Mouse (Mus musculus): ENCODE data around the gene Anapc4. TPM values are rescaled to one million over a fixed set of nuclear protein-coding genes. Genes with fewer than 3 reads are reported as not detected.
A peak's percentile ranks its signal among the peaks of the same experiment; 100 is the strongest.

The Anapc4 gene
- polyA plus RNA-seq, 1 experiment from 2014 or later = 152 TPM

DNA sequence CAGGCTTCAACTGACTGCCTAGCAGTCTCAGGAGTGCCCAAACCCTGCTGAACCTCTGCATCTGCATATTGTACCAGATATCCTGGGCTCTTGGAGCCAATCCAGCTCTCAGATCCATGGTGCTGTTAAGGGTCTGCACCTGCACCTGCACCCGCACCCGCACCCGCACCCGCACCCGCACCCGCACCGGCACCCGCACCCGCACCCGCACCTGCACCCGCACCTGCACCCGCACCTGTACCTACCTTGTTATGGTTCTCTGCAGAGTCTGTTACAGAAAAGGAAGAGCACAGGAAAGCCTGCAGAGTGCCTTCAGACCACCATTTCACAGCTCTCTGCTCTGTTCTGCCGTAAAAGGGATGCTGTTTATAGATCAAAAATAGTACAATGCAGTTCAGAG lies 38.2 kb downstream of the Anapc4 start:
- H3K4me2 ChIP-seq (ENCODE audit: low read depth, low read length) = no peak overlapping the region
- no peaks in the 10 kb centered on the region for H3K27me3 ChIP-seq (ENCODE audit: control insufficient read depth, insufficient read depth, low read length)
- no peak overlapping the region for H3K9ac ChIP-seq (replicated peaks; ENCODE audit: low read length)
- ATAC-seq (replicated peaks; ENCODE audit: insufficient number of reproducible peaks, low FRiP score, low TSS enrichment, low read depth) = no peak; the same call in 1 of the 2 replicates
- no peak overlapping the region for H3K27ac ChIP-seq (replicated peaks; ENCODE audit: low read depth, low read length)
- no peak overlapping the region for H3K4me3 ChIP-seq (ENCODE audit: low read depth, low read length)
- WGBS = 96% methylated on average over 13 of the region's 13 CpGs
- no peak for DNase-seq (ENCODE audit: low spot score)
- H3K4me1 ChIP-seq (ENCODE audit: control insufficient read depth, insufficient read depth, low read length) = no peaks in the 10 kb centered on the region
- H3K9me3 ChIP-seq (replicated peaks; ENCODE audit: control insufficient read depth, low read length) = no peaks in the 10 kb centered on the region
- H3K36me3 ChIP-seq (replicated peaks; ENCODE audit: control insufficient read depth, insufficient read depth, low read depth, low read length) = peaks cover 3% of the 10 kb centered on the region; the same call in 1 of the 2 replicates

DNA sequence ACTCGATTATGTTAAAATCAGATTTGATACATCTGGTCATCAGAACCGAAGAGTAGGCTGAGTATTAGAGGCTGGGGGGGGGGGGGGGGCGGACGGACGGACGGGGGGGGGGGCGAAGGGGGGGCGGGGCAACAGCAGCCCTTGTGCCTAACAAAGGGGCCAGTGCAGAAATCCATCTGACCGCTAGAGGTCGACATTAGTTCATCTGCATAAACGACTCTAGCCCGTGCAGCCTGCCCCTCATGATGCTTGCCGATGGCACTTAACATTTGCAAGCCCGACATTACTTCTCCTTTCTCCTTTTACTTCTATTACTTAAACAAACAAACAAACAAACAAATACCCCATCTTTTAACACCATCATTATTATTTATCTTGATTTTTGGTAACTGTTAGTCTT lies 45.0 kb downstream of the Anapc4 start:
- Histone ChIP-seq H3K4me3 (ENCODE audit: low read depth, low read length) (no peak overlapping the region), H3K36me3 (replicated peaks; ENCODE audit: control insufficient read depth, insufficient read depth, low read depth, low read length) (no peaks in the 10 kb centered on the region), H3K27me3 (ENCODE audit: control insufficient read depth, insufficient read depth, low read length) (no peaks in the 10 kb centered on the region), H3K27ac (replicated peaks; ENCODE audit: low read depth, low read length) (no peak overlapping the region), H3K4me2 (ENCODE audit: low read depth, low read length) (no peak overlapping the region), H3K9ac (replicated peaks; ENCODE audit: low read length) (no peak overlapping the region), H3K9me3 (replicated peaks; ENCODE audit: control insufficient read depth, low read length) (no peaks in the 10 kb centered on the region), H3K4me1 (ENCODE audit: control insufficient read depth, insufficient read depth, low read length) (no peaks in the 10 kb centered on the region)
- peak; percentile 93 for DNase-seq (ENCODE audit: low spot score)
- WGBS = 6% methylated on average over 9 of the region's 14 CpGs
- peak; percentile 76 for ATAC-seq (replicated peaks; ENCODE audit: insufficient number of reproducible peaks, low FRiP score, low TSS enrichment, low read depth)

DNA sequence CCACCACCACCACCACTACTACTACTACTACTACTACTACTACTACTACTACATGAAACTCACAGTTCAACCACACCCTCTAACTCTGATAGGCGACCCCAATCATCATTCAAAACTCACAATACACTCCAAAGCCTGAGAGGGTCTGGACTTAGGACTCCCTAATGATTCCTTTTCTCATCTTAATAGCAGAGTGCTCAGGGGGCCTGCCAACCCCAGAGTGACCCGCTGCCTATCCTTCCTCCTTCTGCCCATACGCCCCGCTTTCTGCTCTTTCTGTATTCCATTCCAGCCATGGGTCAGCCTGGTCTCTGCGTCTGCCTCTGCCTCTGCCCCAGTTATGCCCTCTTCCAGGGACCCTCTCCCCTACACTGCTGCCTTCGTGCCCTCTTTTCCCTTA lies 46.1 kb downstream of the Anapc4 start:
- no peak for DNase-seq (ENCODE audit: low spot score)

DNA sequence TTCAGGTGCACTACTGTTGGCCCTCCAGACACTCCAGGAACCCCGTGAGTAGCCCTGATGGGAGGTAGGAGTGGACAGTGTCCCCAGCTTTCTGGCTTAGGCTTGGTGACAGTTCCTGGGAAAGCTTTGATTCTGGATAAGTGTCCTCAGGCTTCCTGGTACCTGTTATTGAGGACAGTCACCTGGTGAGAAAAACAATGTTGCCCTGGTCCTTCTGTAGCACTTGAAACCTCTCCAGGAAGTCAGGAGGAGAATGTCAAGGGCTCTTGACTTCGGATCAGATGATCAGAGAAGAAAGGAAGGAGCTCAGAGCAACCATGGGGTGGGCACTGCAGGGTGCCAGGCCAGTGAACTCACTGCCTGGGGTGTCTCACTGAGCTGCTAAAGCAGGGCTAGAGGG lies 48.6 kb downstream of the Anapc4 start:
- DNase-seq (ENCODE audit: low spot score) (no peak), ATAC-seq (replicated peaks; ENCODE audit: insufficient number of reproducible peaks, low FRiP score, low TSS enrichment, low read depth) (no peak)
- Histone ChIP-seq H3K27me3 (ENCODE audit: control insufficient read depth, insufficient read depth, low read length) (no peaks in the 10 kb centered on the region), H3K4me2 (ENCODE audit: low read depth, low read length) (no peak overlapping the region), H3K4me1 (ENCODE audit: control insufficient read depth, insufficient read depth, low read length) (no peaks in the 10 kb centered on the region), H3K9me3 (replicated peaks; ENCODE audit: control insufficient read depth, low read length) (no peaks in the 10 kb centered on the region), H3K36me3 (replicated peaks; ENCODE audit: control insufficient read depth, insufficient read depth, low read depth, low read length) (no peaks in the 10 kb centered on the region), H3K27ac (replicated peaks; ENCODE audit: low read depth, low read length) (no peak overlapping the region), H3K9ac (replicated peaks; ENCODE audit: low read length) (no peak overlapping the region), H3K4me3 (ENCODE audit: low read depth, low read length) (no peak overlapping the region)
- 32% methylated on average over 2 of the region's 2 CpGs for WGBS

More for the DNA sequence above, 46.1 kb downstream of the Anapc4 start:
- no peak for ATAC-seq (replicated peaks; ENCODE audit: insufficient number of reproducible peaks, low FRiP score, low TSS enrichment, low read depth)
- Histone ChIP-seq H3K9me3 (replicated peaks; ENCODE audit: control insufficient read depth, low read length) (no peaks in the 10 kb centered on the region), H3K4me2 (ENCODE audit: low read depth, low read length) (no peak overlapping the region), H3K27me3 (ENCODE audit: control insufficient read depth, insufficient read depth, low read length) (no peaks in the 10 kb centered on the region), H3K36me3 (replicated peaks; ENCODE audit: control insufficient read depth, insufficient read depth, low read depth, low read length) (no peaks in the 10 kb centered on the region), H3K9ac (replicated peaks; ENCODE audit: low read length) (no peak overlapping the region), H3K27ac (replicated peaks; ENCODE audit: low read depth, low read length) (no peak overlapping the region), H3K4me1 (ENCODE audit: control insufficient read depth, insufficient read depth, low read length) (no peaks in the 10 kb centered on the region), H3K4me3 (ENCODE audit: low read depth, low read length) (no peak overlapping the region)
- WGBS = 81% methylated on average over 6 of the region's 6 CpGs

DNA sequence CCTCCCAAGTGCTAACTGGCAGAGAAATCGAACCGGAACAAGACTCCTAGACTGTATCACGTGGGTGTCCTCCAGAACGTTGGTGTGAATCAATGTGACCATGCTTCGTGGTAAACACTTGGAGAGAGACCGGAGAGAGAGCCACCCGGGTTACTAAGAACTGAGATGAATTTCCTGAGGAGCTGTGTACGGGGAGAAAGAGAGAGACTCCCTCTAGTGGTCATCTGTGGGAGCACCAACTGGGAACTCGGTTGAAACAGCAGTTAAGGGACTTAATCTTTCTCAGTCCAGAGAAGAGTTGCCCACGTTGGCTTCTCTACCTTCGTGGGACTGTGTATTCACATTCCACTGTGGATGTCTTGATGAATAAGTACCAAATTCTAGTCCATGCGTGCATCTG lies 53.3 kb downstream of the Anapc4 start:
- Histone ChIP-seq H3K27ac (replicated peaks; ENCODE audit: low read depth, low read length) (no peak overlapping the region), H3K9ac (replicated peaks; ENCODE audit: low read length) (no peak overlapping the region), H3K4me1 (ENCODE audit: control insufficient read depth, insufficient read depth, low read length) (no peaks in the 10 kb centered on the region), H3K4me2 (ENCODE audit: low read depth, low read length) (no peak overlapping the region), H3K36me3 (replicated peaks; ENCODE audit: control insufficient read depth, insufficient read depth, low read depth, low read length) (no peaks in the 10 kb centered on the region), H3K9me3 (replicated peaks; ENCODE audit: control insufficient read depth, low read length) (no peaks in the 10 kb centered on the region), H3K27me3 (ENCODE audit: control insufficient read depth, insufficient read depth, low read length) (no peaks in the 10 kb centered on the region), H3K4me3 (ENCODE audit: low read depth, low read length) (no peak overlapping the region)
- peak; percentile 62 for DNase-seq (ENCODE audit: low spot score)
- ATAC-seq (replicated peaks; ENCODE audit: insufficient number of reproducible peaks, low FRiP score, low TSS enrichment, low read depth) = no peak
- 54% methylated on average over 12 of the region's 12 CpGs for WGBS

DNA sequence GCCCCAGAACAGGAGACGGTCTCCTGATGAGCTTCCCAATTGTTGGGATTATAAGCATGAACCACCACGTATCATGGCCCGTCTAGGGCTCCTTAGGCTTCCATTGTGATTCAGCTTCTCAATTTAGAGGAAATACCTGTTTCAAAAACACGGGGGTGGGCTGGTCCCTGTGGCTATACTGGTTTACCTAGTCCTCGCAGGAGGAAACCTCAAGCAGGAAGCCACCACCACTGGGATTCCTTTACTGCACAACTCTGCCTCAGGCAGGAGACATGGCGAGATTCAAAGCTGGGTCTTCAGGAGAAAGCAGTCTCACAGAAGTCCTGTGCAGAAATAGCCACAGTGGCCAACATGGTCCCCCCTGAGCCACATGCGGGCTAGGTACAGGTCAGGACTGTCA lies 56.1 kb downstream of the Anapc4 start:
- Histone ChIP-seq H3K4me1 (ENCODE audit: control insufficient read depth, insufficient read depth, low read length) (no peaks in the 10 kb centered on the region), H3K36me3 (replicated peaks; ENCODE audit: control insufficient read depth, insufficient read depth, low read depth, low read length) (no peaks in the 10 kb centered on the region), H3K4me2 (ENCODE audit: low read depth, low read length) (no peak overlapping the region), H3K9me3 (replicated peaks; ENCODE audit: control insufficient read depth, low read length) (no peaks in the 10 kb centered on the region), H3K4me3 (ENCODE audit: low read depth, low read length) (no peak overlapping the region), H3K9ac (replicated peaks; ENCODE audit: low read length) (no peak overlapping the region), H3K27ac (replicated peaks; ENCODE audit: low read depth, low read length) (no peak overlapping the region), H3K27me3 (ENCODE audit: control insufficient read depth, insufficient read depth, low read length) (no peaks in the 10 kb centered on the region)
- DNase-seq (ENCODE audit: low spot score) (no peak), ATAC-seq (replicated peaks; ENCODE audit: insufficient number of reproducible peaks, low FRiP score, low TSS enrichment, low read depth) (no peak)
- 77% methylated on average over 7 of the region's 7 CpGs for WGBS

DNA sequence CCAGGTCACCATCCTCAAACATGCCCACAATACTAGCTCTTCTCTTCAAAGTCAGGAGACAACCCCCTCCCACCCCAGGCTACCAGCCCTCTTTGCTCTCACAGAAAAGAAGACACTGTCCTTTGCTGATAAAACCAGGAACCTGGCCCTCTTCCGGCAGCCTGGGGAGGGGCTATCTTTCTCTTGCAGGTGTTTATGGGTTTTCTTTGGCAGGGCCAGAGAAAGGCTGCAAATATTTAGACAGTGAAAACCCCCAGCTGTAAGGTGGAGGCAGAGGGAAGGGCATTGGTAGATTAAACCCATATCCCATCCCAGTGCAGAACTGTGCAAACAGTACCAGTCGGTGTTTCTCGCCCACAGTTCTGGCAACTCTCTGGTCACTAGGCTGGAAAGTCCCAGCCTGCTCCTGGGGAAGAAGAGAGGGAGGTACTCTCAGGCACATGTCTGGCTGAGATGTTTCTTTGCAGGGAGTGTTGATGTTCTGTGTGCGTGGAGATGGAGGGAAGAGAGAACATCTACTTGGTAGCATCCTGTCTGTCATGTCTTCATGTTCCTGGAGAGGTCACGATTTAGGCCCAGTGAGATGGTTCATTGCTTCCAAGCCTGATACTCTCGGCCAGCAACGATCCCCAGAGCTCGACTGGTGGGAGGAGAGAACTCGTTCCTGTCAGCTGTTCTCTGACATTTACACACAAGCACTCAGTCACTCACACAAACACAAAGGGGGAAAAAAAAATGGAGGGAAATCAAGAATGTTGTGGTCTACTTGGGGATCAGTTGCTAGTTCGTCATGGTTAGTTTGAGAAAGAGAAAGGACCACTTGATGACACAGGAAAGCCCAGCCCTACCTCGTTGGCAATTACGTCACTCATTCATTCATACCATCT lies 58.4 kb downstream of the Anapc4 start:
- WGBS = 74% methylated on average over 12 of the region's 12 CpGs
- DNase-seq (ENCODE audit: low spot score) = peak; percentile 5

DNA sequence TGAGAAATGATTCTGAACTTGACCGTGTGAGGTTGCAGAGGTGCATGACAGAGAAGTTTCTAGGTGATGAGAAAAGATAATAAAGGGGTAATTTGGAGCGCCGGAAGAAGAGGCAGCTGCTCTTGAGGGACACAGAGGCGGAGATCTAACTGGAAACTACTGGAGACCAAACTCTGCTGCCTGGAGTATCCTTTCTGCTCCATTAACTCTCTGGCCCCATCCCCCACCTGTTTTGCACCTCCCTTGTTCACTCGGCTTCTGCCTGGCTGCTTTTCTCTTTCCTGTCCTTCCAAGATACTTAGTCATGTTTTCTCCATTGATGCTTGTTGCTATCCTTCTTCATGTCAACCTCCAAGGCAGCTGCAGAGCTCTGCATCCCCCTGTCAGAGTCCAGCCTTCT lies 60.1 kb downstream of the Anapc4 start:
- Histone ChIP-seq H3K27me3 (ENCODE audit: control insufficient read depth, insufficient read depth, low read length) (no peaks in the 10 kb centered on the region), H3K4me1 (ENCODE audit: control insufficient read depth, insufficient read depth, low read length) (no peaks in the 10 kb centered on the region), H3K9me3 (replicated peaks; ENCODE audit: control insufficient read depth, low read length) (no peaks in the 10 kb centered on the region), H3K27ac (replicated peaks; ENCODE audit: low read depth, low read length) (no peak overlapping the region), H3K36me3 (replicated peaks; ENCODE audit: control insufficient read depth, insufficient read depth, low read depth, low read length) (no peaks in the 10 kb centered on the region), H3K9ac (replicated peaks; ENCODE audit: low read length) (no peak overlapping the region), H3K4me3 (ENCODE audit: low read depth, low read length) (no peak overlapping the region), H3K4me2 (ENCODE audit: low read depth, low read length) (no peak overlapping the region)
- WGBS = 89% methylated on average over 5 of the region's 5 CpGs
- ATAC-seq (replicated peaks; ENCODE audit: insufficient number of reproducible peaks, low FRiP score, low TSS enrichment, low read depth) = no peak
- DNase-seq (ENCODE audit: low spot score) = no peak

More for the DNA sequence above, 58.4 kb downstream of the Anapc4 start:
- Histone ChIP-seq H3K27ac (replicated peaks; ENCODE audit: low read depth, low read length) (no peak overlapping the region), H3K9me3 (replicated peaks; ENCODE audit: control insufficient read depth, low read length) (no peaks in the 10 kb centered on the region), H3K4me3 (ENCODE audit: low read depth, low read length) (no peak overlapping the region), H3K4me2 (ENCODE audit: low read depth, low read length) (no peak overlapping the region), H3K36me3 (replicated peaks; ENCODE audit: control insufficient read depth, insufficient read depth, low read depth, low read length) (no peaks in the 10 kb centered on the region), H3K4me1 (ENCODE audit: control insufficient read depth, insufficient read depth, low read length) (no peaks in the 10 kb centered on the region), H3K9ac (replicated peaks; ENCODE audit: low read length) (no peak overlapping the region), H3K27me3 (ENCODE audit: control insufficient read depth, insufficient read depth, low read length) (no peaks in the 10 kb centered on the region)
- ATAC-seq (replicated peaks; ENCODE audit: insufficient number of reproducible peaks, low FRiP score, low TSS enrichment, low read depth) = no peak

Measured in embryonic facial prominence, embryonic 11.5 days (tissue).